Mouse (Mus musculus) CD4-positive, CD25-positive, alpha-beta regulatory T cell, adult 4 months (primary cell): Measurements from ENCODE around the gene Cyp4f17. TPM values are rescaled to one million over a fixed set of nuclear protein-coding genes. Genes with fewer than 3 reads are reported as not detected.
"Not testable (repeated sequence)": the region's sequence is repeated elsewhere in the genome, so short reads cannot be mapped to it uniquely, and the experiment has no call there.

Experiments
- ATAC-seq: one replicate; pipeline ENCODE4 v1.8.0; 2017
- polyA plus RNA-seq, 2 experiments: library from polyadenylated mRNA; unstranded; fragments of 100-300 nt; shearing (Covaris generic); gene quantifications; one replicate each; pipeline ENCODE4 v1.2.1; 2017

Cyp4f17 gene
- polyA plus RNA-seq, 2 experiments from 2014 or later, result 11.0 to 13.1 TPM

- ATAC-seq, result no peak
Measured at GRCm38 (mm10) chr17:32527748-32528147, 21.9 kb downstream of the Cyp4f17 start.

GRCm38 (mm10) chr17:32528408-32529337, 22.8 kb downstream of the Cyp4f17 start:
- peak; percentile 71 for ATAC-seq

- not testable (repeated sequence) for ATAC-seq
Measured at GRCm38 (mm10) chr17:32532356-32532755, 26.5 kb downstream of the Cyp4f17 start.

- ATAC-seq, result no peak
Measured at GRCm38 (mm10) chr17:32534068-32534467, 28.2 kb downstream of the Cyp4f17 start.

- ATAC-seq, result peak; percentile 89
Measured at GRCm38 (mm10) chr17:32536051-32536866, 30.4 kb downstream of the Cyp4f17 start, which contains the start of gene Cyp4f16. Gene Cyp4f16 (plus strand): TSS chr17:32536558.

GRCm38 (mm10) chr17:32536867-32537250, 31.0 kb downstream of the Cyp4f17 start:
- no peak for ATAC-seq

- ATAC-seq, result not testable (repeated sequence)
Measured at GRCm38 (mm10) chr17:32544792-32545191, 38.9 kb downstream of the Cyp4f17 start.

- not testable (repeated sequence) for ATAC-seq
Measured at GRCm38 (mm10) chr17:32550377-32550776, 44.5 kb downstream of the Cyp4f17 start.

- peak; percentile 87 for ATAC-seq
Measured at GRCm38 (mm10) chr17:32550900-32551770, 45.3 kb downstream of the Cyp4f17 start.

- ATAC-seq, result not testable (repeated sequence)
Measured at GRCm38 (mm10) chr17:32553016-32553415, 47.2 kb downstream of the Cyp4f17 start.

GRCm38 (mm10) chr17:32554368-32554767, 48.5 kb downstream of the Cyp4f17 start:
- not testable (repeated sequence) for ATAC-seq

- not testable (repeated sequence) for ATAC-seq
Measured at GRCm38 (mm10) chr17:32563301-32563700, 57.5 kb downstream of the Cyp4f17 start.

GRCm38 (mm10) chr17:32573286-32573685, 67.4 kb downstream of the Cyp4f17 start:
- ATAC-seq, result not testable (repeated sequence)

- no peak for ATAC-seq
Measured at GRCm38 (mm10) chr17:32577496-32578186, 71.8 kb downstream of the Cyp4f17 start.

Other genes with a start within 250 kb of the Cyp4f17 start
- gene Brd4, start 221.3 kb upstream of the Cyp4f17 start, polyA plus RNA-seq, result 10 to 100 TPM; 60.5 to 81.2 TPM
- 100 to 1,000 TPM; 150 to 275 TPM for gene Akap8, start 184.8 kb upstream of the Cyp4f17 start, polyA plus RNA-seq
- 10 to 100 TPM; 58.1 to 59.3 TPM for gene Akap8l, start 155.4 kb upstream of the Cyp4f17 start, polyA plus RNA-seq
- 10 to 100 TPM; 11.0 to 14.0 TPM for gene Wiz, start 116.6 kb upstream of the Cyp4f17 start, polyA plus RNA-seq
- gene Rasal3, start 102.5 kb upstream of the Cyp4f17 start, polyA plus RNA-seq, result 100 to 1,000 TPM in 1 of 2 experiments, 10 to 100 TPM in 1; 91.5 to 117 TPM
- 100 to 1,000 TPM in 1 of 2 experiments, 10 to 100 TPM in 1; 86.6 to 132 TPM for gene Pglyrp2, start 81.9 kb upstream of the Cyp4f17 start, polyA plus RNA-seq
- gene Cyp4f39, start 53.3 kb upstream of the Cyp4f17 start, polyA plus RNA-seq, result 1 to 10 TPM in 1 of 2 experiments, under 1 TPM in 1; 0.58 to 1.2 TPM
- gene Cyp4f16, start 30.5 kb downstream of the Cyp4f17 start, polyA plus RNA-seq, result 10 to 100 TPM in 1 of 2 experiments, 1 to 10 TPM in 1; 7.3 to 21.3 TPM
- not detected for gene Cyp4f37, start 115.3 kb downstream of the Cyp4f17 start, polyA plus RNA-seq
- gene Cyp4f40, start 152.8 kb downstream of the Cyp4f17 start, polyA plus RNA-seq, result not detected
- not detected for gene Cyp4f15, start 179.6 kb downstream of the Cyp4f17 start, polyA plus RNA-seq